Mouse (Mus musculus) midbrain, embryonic 16.5 days (tissue): ENCODE results near the gene Pms1. TPM values are rescaled to one million over a fixed set of nuclear protein-coding genes. Genes with fewer than 3 reads are reported as not detected.

Experiments used
- ATAC-seq: fragments of 200-750 bp; cut with Nextera tagmentation; 2 replicates; pipeline ENCODE4 v1.8.0; 2017; ENCODE audit warnings: moderate TSS enrichment
- H3K27ac ChIP-seq: fragments of 300-500 bp; sonication (generic); 2 replicates; pipeline ENCODE4 v1.5.1; 2014; ENCODE audit warnings: mild to moderate bottlenecking, low read length, mixed read lengths
- H3K27me3 ChIP-seq: fragments of 300-500 bp; sonication (generic); 2 replicates; pipeline ENCODE4 v1.6.1; 2014; ENCODE audit warnings: low read depth, low read length, mixed read lengths; ENCODE audit not compliant: control insufficient read depth, insufficient read depth
- H3K36me3 ChIP-seq: fragments of 300-500 bp; sonication (generic); 2 replicates; pipeline ENCODE4 v1.6.1; 2014; ENCODE audit warnings: mild to moderate bottlenecking, low read length, moderate library complexity, mixed read lengths; ENCODE audit not compliant: control insufficient read depth, insufficient read depth
- H3K4me1 ChIP-seq: fragments of 300-500 bp; sonication (generic); 2 replicates; pipeline ENCODE4 v1.6.1; 2014; ENCODE audit warnings: mild to moderate bottlenecking, low read length, mixed read lengths; ENCODE audit not compliant: control insufficient read depth, insufficient read depth
- H3K4me2 ChIP-seq: fragments of 300-500 bp; sonication (generic); 2 replicates; pipeline ENCODE4 v1.6.1; 2014; ENCODE audit warnings: mild to moderate bottlenecking, low read length, mixed read lengths
- H3K4me3 ChIP-seq: fragments of 300-500 bp; sonication (generic); 2 replicates; pipeline ENCODE4 v1.5.1; 2014; ENCODE audit warnings: low read depth, mild to moderate bottlenecking, low read length, moderate library complexity, mixed read lengths
- H3K9ac ChIP-seq: fragments of 300-500 bp; sonication (generic); 2 replicates; pipeline ENCODE4 v1.6.1; 2014; ENCODE audit warnings: low read depth, low read length, mixed read lengths
- H3K9me3 ChIP-seq: fragments of 300-500 bp; sonication (generic); replicated peaks from 2 replicates; pipeline ENCODE4 v1.6.1; 2014; ENCODE audit warnings: mild to moderate bottlenecking, low read length, mixed read lengths; ENCODE audit not compliant: control insufficient read depth, poor library complexity, severe bottlenecking
- WGBS: fragments of 180-500 bp; shearing (Covaris S2); extraction: QIAGEN DNeasy Blood & Tissue Kit; methylation state at CpG from one replicate; pipeline ENCODE4 v1.1.7; 2014; 5-methylcytosine and 5-hydroxymethylcytosine counted together
- polyA plus RNA-seq: library from polyadenylated mRNA; unstranded; fragments of >200 nt; fragmentation: Nextera tagmentation; extraction: Ambion mirVana; gene quantifications from 2 replicates; pipeline ENCODE4 v1.2.1, GENCODE M21; 2015

The Pms1 gene
- polyA plus RNA-seq, 1 experiment from 2014 or later = 9.3 TPM

GRCm38 (mm10) chr1:53225616-53226015 is 71.2 kb downstream of the Pms1 start:
- Histone ChIP-seq H3K36me3 (no peaks in the 10 kb centered on the region), H3K4me2 (no peak overlapping the region), H3K9ac (no peak overlapping the region), H3K27me3 (no peaks in the 10 kb centered on the region), H3K27ac (no peak overlapping the region), H3K4me1 (peaks cover 2% of the 10 kb centered on the region; the same call in 1 of the 2 replicates), H3K9me3 (no peaks in the 10 kb centered on the region), H3K4me3 (no peak overlapping the region)
- ATAC-seq = peak; percentile 64; the same call in 1 of the 2 replicates
- WGBS = 78% methylated on average over 3 of the region's 3 CpGs

- no peak overlapping the region for H3K4me2 ChIP-seq
- WGBS = 76% methylated on average over 1 of the region's 1 CpGs
Observed at GRCm38 (mm10) chr1:53224775-53225174, 72.0 kb downstream of the Pms1 start.

GRCm38 (mm10) chr1:53210136-53210535 is 86.7 kb downstream of the Pms1 start:
- no peak for ATAC-seq
- Histone ChIP-seq H3K9ac (no peak overlapping the region), H3K27me3 (no peaks in the 10 kb centered on the region), H3K27ac (no peak overlapping the region), H3K4me2 (no peak overlapping the region), H3K9me3 (no peaks in the 10 kb centered on the region), H3K4me3 (no peak overlapping the region), H3K36me3 (no peaks in the 10 kb centered on the region), H3K4me1 (no peaks in the 10 kb centered on the region)

More at GRCm38 (mm10) chr1:53224775-53225174, 72.0 kb downstream of the Pms1 start:
- H3K9me3 ChIP-seq = no peaks in the 10 kb centered on the region
- H3K36me3 ChIP-seq = no peaks in the 10 kb centered on the region
- H3K27me3 ChIP-seq = no peaks in the 10 kb centered on the region
- no peak overlapping the region for H3K27ac ChIP-seq
- H3K9ac ChIP-seq = no peak overlapping the region
- H3K4me3 ChIP-seq = no peak overlapping the region
- no peak for ATAC-seq
- peaks cover 2% of the 10 kb centered on the region; the same call in 1 of the 2 replicates for H3K4me1 ChIP-seq

- Histone ChIP-seq H3K4me1 (no peaks in the 10 kb centered on the region), H3K9me3 (no peaks in the 10 kb centered on the region), H3K27ac (no peak overlapping the region), H3K27me3 (no peaks in the 10 kb centered on the region), H3K36me3 (no peaks in the 10 kb centered on the region), H3K9ac (no peak overlapping the region), H3K4me3 (no peak overlapping the region), H3K4me2 (no peak overlapping the region)
- WGBS = 93% methylated on average over 2 of the region's 2 CpGs
- ATAC-seq = no peak
Observed at GRCm38 (mm10) chr1:53203902-53204301, 92.9 kb downstream of the Pms1 start.

- 89% methylated on average over 2 of the region's 2 CpGs for WGBS
- Histone ChIP-seq H3K9me3 (no peaks in the 10 kb centered on the region), H3K27me3 (no peaks in the 10 kb centered on the region), H3K4me2 (no peak overlapping the region), H3K4me3 (no peak overlapping the region), H3K9ac (no peak overlapping the region), H3K36me3 (no peaks in the 10 kb centered on the region), H3K4me1 (no peaks in the 10 kb centered on the region), H3K27ac (no peak overlapping the region)
- ATAC-seq = no peak
Observed at GRCm38 (mm10) chr1:53201630-53202199, 95.1 kb downstream of the Pms1 start.

- no peak overlapping the region for H3K27ac ChIP-seq
- 92% methylated on average over 3 of the region's 3 CpGs for WGBS
- no peaks in the 10 kb centered on the region for H3K4me1 ChIP-seq
Observed at GRCm38 (mm10) chr1:53194536-53194935, 102.3 kb downstream of the Pms1 start.

GRCm38 (mm10) chr1:53191234-53191633 is 105.6 kb downstream of the Pms1 start:
- 45% methylated on average over 3 of the region's 3 CpGs for WGBS
- Histone ChIP-seq H3K27me3 (no peaks in the 10 kb centered on the region), H3K36me3 (no peaks in the 10 kb centered on the region), H3K9ac (no peak overlapping the region), H3K4me3 (no peak overlapping the region), H3K4me1 (no peaks in the 10 kb centered on the region), H3K9me3 (no peaks in the 10 kb centered on the region), H3K4me2 (no peak overlapping the region), H3K27ac (no peak overlapping the region)
- ATAC-seq = no peak

More at GRCm38 (mm10) chr1:53194536-53194935, 102.3 kb downstream of the Pms1 start:
- Histone ChIP-seq H3K27me3 (no peaks in the 10 kb centered on the region), H3K36me3 (no peaks in the 10 kb centered on the region), H3K4me2 (no peak overlapping the region), H3K4me3 (no peak overlapping the region), H3K9ac (no peak overlapping the region), H3K9me3 (no peaks in the 10 kb centered on the region)
- ATAC-seq = no peak

- H3K4me2 ChIP-seq = no peak overlapping the region
- H3K9me3 ChIP-seq = no peaks in the 10 kb centered on the region
- H3K36me3 ChIP-seq = no peaks in the 10 kb centered on the region
- no peak overlapping the region for H3K9ac ChIP-seq
- H3K4me3 ChIP-seq = no peak overlapping the region
- H3K27ac ChIP-seq = no peak overlapping the region
- 74% methylated on average over 3 of the region's 3 CpGs for WGBS
- ATAC-seq = no peak
- no peaks in the 10 kb centered on the region for H3K27me3 ChIP-seq
- no peaks in the 10 kb centered on the region for H3K4me1 ChIP-seq
Observed at GRCm38 (mm10) chr1:53189620-53190019, 107.2 kb downstream of the Pms1 start.

- WGBS = 96% methylated on average over 8 of the region's 8 CpGs
- Histone ChIP-seq H3K4me2 (no peak within 1 kb of the TSS), H3K4me1 (no peaks in the 10 kb centered on the region), H3K4me3 (no peak within 1 kb of the TSS), H3K36me3 (no peaks in the 10 kb centered on the region), H3K9ac (no peak within 1 kb of the TSS), H3K27me3 (no peaks in the 10 kb centered on the region), H3K27ac (no peak within 1 kb of the TSS), H3K9me3 (no peaks in the 10 kb centered on the region)
- ATAC-seq = no peak
Observed at GRCm38 (mm10) chr1:53187536-53187935, 109.3 kb downstream of the Pms1 start, which contains the start of gene 1700019A02Rik. TSS of gene 1700019A02Rik (minus strand) at chr1:53187636.
